Mouse (Mus musculus) right cerebral cortex, adult 2 months (tissue): ENCODE data around the gene Atg7.

ENCODE experiments used
- DNase-seq, 2 experiments: peaks; one replicate each; pipeline ENCODE4 v3.0.0; 2021 to 2022; ENCODE audit warnings: low spot score in 2 of 2

Atg7 gene

DNA sequence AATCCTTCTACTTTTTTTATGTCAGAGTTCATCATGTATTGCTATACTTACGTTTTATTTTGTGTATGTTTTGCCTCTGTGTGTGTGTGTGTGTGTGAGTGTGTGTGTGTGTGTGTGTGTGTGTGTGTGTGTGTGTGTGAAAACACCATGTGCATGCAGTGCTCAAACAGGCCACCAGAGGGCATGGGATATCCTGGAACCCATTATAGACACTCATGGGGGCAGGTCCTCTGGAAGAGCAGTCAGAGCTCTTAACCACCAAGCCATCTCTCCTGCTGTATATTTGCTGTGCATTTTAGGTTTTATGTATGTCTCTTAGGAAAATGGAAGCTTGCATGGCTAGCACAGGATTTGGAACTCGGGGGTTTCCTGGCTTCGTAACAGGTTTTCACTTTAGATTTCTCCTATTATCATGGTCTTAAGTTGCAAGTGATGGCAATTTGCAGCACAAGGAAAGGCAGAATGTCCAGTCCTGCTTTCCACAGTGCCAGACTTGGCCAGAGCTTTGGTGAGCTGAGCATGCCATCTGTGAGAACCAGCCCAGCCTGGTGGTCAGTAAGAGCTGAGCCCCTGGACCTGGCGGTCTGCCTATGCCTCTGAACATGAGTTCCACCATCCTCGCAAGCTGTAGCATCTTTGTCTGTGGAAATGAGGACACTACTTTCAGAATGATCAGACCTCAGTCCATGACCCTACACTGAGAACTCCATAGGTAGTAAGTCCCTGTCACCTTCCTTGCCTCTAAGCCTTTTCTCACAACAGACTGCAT, 172.2 kb downstream of the Atg7 start:
- DNase-seq = no peak

DNA sequence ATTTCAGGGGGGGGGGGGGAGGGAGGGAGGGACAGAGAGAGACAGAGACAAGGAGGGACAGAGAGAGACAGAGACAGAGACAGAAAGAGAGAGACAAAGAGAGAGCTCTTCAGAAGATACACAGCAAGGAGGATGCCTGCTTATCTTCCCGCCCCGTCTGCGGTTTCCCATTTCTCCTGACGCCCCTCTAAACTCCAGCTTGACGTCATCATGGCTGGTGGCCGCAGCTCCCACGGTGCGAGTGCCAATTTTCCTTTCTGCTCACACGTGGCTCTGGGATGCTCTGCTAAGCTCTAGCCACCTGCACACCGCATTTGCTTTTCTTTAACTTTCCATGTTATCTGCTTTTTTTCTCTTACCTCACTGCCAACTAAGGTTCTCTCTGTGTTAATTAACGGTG, 175.1 kb downstream of the Atg7 start:
- DNase-seq = no peak

- no peak for DNase-seq
These were observed 175.6 kb downstream of the Atg7 start for GRCm38 (mm10) chr6:114818471-114818870.

GRCm38 (mm10) chr6:114819971-114820481, 177.1 kb downstream of the Atg7 start:
- DNase-seq = no peak

GRCm38 (mm10) chr6:114821646-114822045, 178.7 kb downstream of the Atg7 start:
- no peak for DNase-seq

DNA sequence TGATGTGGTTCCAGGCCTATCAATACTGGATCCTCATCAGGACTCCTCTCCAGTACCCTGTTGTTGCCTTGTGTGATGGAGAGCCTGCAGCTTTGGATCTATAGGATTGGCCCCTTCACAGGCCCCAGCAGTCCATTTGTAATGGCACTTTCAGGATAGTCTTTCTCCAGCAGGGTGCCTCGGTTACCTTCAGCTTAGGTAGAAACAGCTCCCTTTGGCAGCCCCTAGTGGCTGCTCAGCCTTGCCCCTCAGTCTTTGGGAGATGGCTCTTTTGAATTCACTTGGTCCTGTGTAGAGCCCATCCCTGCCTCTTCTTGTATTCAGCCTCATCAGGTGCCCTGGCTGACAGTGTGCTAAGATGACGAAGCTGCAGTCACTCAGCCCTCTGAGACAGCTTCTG, 184.0 kb downstream of the Atg7 start:
- DNase-seq = no peak

- DNase-seq = no peak
These were observed 187.0 kb downstream of the Atg7 start for GRCm38 (mm10) chr6:114829660-114830438.

DNA sequence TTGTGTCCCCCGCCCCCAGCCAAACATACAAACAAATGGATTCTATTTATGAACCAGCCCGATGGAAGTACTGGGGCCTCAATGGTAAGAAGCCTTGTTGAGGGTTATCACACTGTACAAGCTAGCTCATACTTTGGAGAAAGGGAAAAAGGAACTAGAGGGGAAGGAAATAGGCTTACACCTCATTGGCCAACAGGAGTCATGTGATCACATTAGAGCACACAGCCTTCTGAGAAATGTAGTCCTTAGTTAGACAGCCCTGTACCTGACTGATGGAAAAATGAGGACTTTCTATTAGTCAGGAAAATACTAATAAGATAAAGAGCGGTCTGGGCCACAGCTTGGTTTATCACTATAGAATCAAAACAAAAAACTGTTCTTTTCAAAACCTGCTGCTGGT, 188.9 kb downstream of the Atg7 start:
- no peak for DNase-seq

GRCm38 (mm10) chr6:114833058-114833685, 190.3 kb downstream of the Atg7 start:
- DNase-seq = peak in 1 of 2 experiments; percentile 22

- no peak for DNase-seq
These were observed 191.0 kb downstream of the Atg7 start for GRCm38 (mm10) chr6:114833791-114834346.

GRCm38 (mm10) chr6:114835344-114835743, 192.4 kb downstream of the Atg7 start:
- no peak for DNase-seq

DNA sequence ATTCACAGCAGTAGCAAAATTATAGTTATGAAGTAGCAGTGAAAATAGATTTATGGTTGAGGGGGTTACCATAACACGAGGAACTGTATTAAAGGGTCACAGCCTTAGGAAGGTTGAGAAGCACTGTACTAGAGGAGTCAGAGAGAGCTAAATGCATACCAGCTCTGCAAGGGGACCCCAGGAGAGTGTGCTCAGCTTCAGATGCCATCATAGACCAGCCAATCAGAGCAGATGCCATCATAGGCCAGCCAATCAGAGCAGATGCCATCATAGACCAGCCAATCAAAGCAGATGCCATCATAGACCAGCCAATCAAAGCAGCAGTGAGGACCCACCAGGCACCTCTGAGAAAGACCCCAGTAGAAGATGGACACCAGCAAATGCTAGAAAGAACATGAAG, 192.9 kb downstream of the Atg7 start:
- no peak for DNase-seq

- no peak for DNase-seq
These were observed 193.5 kb downstream of the Atg7 start for GRCm38 (mm10) chr6:114836433-114836832.

GRCm38 (mm10) chr6:114838872-114839271, 196.0 kb downstream of the Atg7 start:
- no peak for DNase-seq

DNA sequence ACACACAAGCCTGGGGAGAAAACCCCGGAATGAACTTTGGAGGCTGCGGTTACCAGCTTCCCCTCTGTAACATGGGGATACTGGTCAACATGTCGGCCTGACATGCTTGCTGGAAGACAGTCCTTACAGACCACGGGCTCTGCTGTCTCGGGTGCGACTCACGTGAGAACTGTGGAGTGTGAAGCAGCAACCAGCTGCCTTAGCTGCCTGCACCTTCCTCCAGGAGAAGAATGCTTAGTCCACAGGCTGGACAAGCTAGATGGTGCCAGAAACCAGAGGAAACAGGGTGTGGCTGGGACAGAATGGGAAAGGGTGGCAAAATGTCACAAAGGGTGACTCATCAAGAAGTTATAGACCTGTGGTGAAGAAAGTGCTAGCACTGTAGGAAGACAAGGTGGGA, 197.1 kb downstream of the Atg7 start:
- DNase-seq = no peak

- no peak for DNase-seq
These were observed 199.2 kb downstream of the Atg7 start for GRCm38 (mm10) chr6:114842131-114842530.

- DNase-seq = no peak
These were observed 200.0 kb downstream of the Atg7 start for GRCm38 (mm10) chr6:114842863-114843262.

- no peak for DNase-seq
These were observed 203.4 kb downstream of the Atg7 start for GRCm38 (mm10) chr6:114846153-114846772.

DNA sequence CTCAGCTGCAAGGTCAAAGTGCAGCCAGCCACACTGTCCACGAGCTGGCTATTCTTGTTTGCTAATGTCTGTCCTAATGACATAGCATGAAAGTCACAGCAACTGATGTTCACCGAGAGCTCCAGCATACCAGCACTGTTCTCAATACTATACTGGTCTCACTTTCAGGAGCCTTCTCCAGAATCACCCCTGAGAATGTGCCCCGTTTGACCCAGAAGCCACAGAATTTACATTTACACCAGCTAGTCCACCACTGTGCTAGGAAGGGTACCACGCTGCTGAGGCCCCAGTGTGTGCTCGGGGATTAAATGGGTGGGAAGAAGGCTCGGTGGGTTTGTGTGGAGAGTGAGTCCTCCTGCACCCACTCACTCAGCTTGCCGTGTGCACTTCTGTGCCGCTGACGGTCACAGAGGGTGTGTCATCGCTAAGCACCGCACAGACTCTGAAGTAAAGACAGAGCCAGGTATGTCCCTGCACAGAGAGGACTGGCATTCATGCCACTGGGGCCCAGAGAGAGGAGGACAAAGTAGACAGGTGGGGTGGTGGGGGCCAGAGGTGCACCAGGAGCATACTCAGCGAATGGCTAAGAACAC, 204.8 kb downstream of the Atg7 start:
- DNase-seq = no peak

DNA sequence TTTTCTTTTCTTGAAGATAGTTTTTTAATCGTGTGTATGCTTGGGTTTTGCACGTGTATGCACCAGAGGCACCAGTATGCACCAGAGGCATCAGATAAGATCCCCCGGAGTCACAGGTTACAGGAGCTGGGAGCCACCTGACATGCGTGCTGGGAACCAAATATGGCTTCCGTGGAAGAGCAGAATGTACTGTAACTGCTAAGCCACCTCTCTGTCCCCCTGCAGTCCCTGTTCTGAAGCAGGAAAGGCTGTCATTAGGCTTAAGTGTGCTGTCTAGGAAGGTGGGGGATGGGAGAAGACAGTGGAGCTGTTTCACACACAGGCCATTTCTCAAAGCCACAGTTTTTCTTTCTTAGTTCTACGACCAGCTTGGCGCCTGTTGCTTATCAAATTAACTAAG, 205.9 kb downstream of the Atg7 start:
- DNase-seq = no peak

DNA sequence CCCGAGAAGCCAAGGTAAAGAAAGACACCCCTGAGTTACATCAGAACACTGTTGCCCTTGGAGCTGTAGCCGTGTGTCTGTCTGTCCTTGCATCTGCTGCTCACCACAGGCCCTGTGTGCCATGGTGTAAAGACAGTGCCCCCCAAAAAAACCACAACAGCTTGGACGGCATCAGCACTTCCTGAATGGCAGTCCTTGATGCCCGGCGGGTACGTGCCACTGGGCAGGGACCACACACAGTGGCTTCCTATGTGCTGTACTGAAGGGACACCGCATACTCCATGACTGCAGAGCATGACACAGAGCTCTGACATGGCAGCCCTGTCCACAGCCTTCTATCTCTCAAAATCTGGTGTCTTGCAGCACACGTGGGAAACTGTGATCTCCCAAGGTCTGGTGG, 206.9 kb downstream of the Atg7 start:
- no peak for DNase-seq
